Mouse (Mus musculus) olfactory bulb, adult 2 months (tissue): ENCODE measurements at regions not wholly inside any gene's neighbourhood (a gene's known extent, or its start where the extent isn't known, plus 50 kb on each side); places are given as distances from the start of the nearest gene placed in this dataset.

Source experiments
- CTCF ChIP-seq: fragments of 200-500 bp; IDR thresholded peaks from 2 replicates; pipeline ENCODE4 v1.5.1; 2012; ENCODE audit warnings: low read depth, mild to moderate bottlenecking, low read length, moderate library complexity; ENCODE audit not compliant: insufficient read depth
- POLR2A ChIP-seq: fragments of 200-500 bp; IDR thresholded peaks from 2 replicates; pipeline ENCODE4 v1.6.1; 2012; ENCODE audit warnings: mild to moderate bottlenecking, low read depth, low read length, moderate library complexity; ENCODE audit not compliant: insufficient read depth

DNA sequence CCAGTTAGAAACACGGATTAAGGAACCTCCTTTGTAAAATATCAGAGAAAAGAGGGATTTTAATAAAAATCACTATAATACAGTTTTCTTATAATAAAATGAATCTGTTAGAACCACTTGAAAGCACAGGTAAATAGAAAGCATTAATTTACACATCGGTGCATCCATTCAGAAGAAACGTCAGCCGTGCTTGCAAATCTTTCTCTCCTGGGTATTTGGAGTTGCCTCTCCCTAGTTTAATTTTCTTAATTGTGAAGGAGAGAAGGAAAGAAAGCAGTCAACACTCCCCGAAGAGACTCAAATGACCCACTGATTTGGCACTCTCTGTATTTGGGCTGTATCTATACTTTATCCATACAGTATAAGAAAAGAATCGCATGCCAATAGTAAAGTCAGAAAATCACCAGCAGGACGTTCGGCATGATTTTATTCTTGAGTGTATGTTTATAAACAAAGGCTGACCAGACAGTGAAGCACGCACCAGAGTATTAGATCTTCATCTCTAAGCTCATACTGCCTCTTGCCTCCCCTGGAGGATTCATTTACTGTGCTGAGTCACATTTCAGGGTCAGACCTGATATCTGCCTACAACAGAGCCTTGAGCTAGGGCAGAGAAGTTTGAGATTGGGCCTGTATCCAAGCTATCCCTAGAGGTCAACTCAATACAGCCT lies 291.6 kb upstream of the Map3k7 start:
- TF ChIP-seq CTCF (no peak), POLR2A (no peak)
